Mouse (Mus musculus) intestine, embryonic 16.5 days (tissue): Measurements from ENCODE around the gene Acot4. TPM values are rescaled to one million over a fixed set of nuclear protein-coding genes. Genes with fewer than 3 reads are reported as not detected.
A peak's percentile ranks its signal among the peaks of the same experiment; 100 is the strongest.
"Not testable (repeated sequence)": the region's sequence is repeated elsewhere in the genome, so short reads cannot be mapped to it uniquely, and the experiment has no call there.

Source experiments
- ATAC-seq: fragments of 200-750 bp; cut with Nextera tagmentation; 2 replicates; pipeline ENCODE4 v1.8.0; 2017; ENCODE audit warnings: moderate TSS enrichment, moderate library complexity
- H3K27ac ChIP-seq: fragments of 300-500 bp; sonication (generic); 2 replicates; pipeline ENCODE4 v1.5.1; 2014; ENCODE audit warnings: mild to moderate bottlenecking, low read length
- H3K27me3 ChIP-seq: fragments of 300-500 bp; sonication (generic); replicated peaks from 2 replicates; pipeline ENCODE4 v1.6.1; 2014; ENCODE audit warnings: low read length, control low read depth, mixed read lengths; ENCODE audit not compliant: control insufficient read depth, insufficient read depth
- H3K36me3 ChIP-seq: fragments of 300-500 bp; sonication (generic); 2 replicates; pipeline ENCODE4 v1.6.1; 2014; ENCODE audit warnings: low read length, control low read depth; ENCODE audit not compliant: control insufficient read depth, insufficient read depth
- H3K4me1 ChIP-seq: fragments of 300-500 bp; sonication (generic); 2 replicates; pipeline ENCODE4 v1.6.1; 2014; ENCODE audit warnings: low read length, control low read depth, mixed read lengths; ENCODE audit not compliant: control insufficient read depth, insufficient read depth
- H3K4me2 ChIP-seq: fragments of 300-500 bp; sonication (generic); 2 replicates; pipeline ENCODE4 v1.6.1; 2014; ENCODE audit warnings: low read depth, low read length, control low read depth
- H3K4me3 ChIP-seq: fragments of 300-500 bp; sonication (generic); 2 replicates; pipeline ENCODE4 v1.5.1; 2014; ENCODE audit warnings: mild to moderate bottlenecking, low read length
- H3K9ac ChIP-seq: fragments of 300-500 bp; sonication (generic); 2 replicates; pipeline ENCODE4 v1.6.1; 2014; ENCODE audit warnings: low read depth, low read length
- H3K9me3 ChIP-seq: fragments of 300-500 bp; sonication (generic); 2 replicates; pipeline ENCODE4 v1.6.1; 2016; ENCODE audit warnings: low read length, control low read depth; ENCODE audit not compliant: control insufficient read depth
- WGBS: fragments of 180-500 bp; shearing (Covaris S2); extraction: QIAGEN DNeasy Blood & Tissue Kit; methylation state at CpG from one replicate; pipeline ENCODE4 v1.1.7; 2014; 5-methylcytosine and 5-hydroxymethylcytosine counted together
- polyA plus RNA-seq: library from polyadenylated mRNA; unstranded; fragments of >200 nt; fragmentation: Nextera tagmentation; extraction: Ambion mirVana; gene quantifications from 2 replicates; pipeline ENCODE4 v1.2.1, GENCODE M21; 2015

Acot4 gene
- polyA plus RNA-seq, 1 experiment from 2014 or later, result 12.9 TPM

DNA sequence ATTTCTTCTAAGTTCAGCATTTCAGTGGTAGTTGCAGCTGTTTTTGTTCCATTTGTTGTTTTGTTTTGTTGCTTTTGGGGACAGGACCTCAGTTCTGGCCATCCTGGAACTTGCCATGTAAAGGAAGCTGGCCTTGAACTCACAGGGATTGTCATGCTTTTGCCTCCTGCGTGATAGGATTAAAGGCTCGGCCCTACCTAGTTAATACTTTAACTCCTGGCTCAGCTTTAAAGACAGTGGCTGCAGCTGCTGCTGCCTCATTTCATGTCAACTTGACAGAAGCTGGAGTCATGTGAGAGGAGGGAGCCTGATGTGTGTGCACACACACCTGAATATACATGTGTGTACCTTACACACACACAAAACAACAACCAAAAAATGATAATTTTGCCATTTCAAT lies 5.9 kb downstream of the Acot4 start:
- no peak overlapping the region for H3K4me3 ChIP-seq
- no peak overlapping the region for H3K4me2 ChIP-seq
- 47% methylated on average over 2 of the region's 2 CpGs for WGBS
- no peaks in the 10 kb centered on the region for H3K4me1 ChIP-seq
- no peak overlapping the region for H3K9ac ChIP-seq
- H3K27ac ChIP-seq, result no peak overlapping the region
- no peak for ATAC-seq
- peaks cover 3% of the 10 kb centered on the region; the same call in 1 of the 2 replicates for H3K36me3 ChIP-seq
- H3K9me3 ChIP-seq, result no peaks in the 10 kb centered on the region; the same call in 1 of the 2 replicates
- no peaks in the 10 kb centered on the region for H3K27me3 ChIP-seq

DNA sequence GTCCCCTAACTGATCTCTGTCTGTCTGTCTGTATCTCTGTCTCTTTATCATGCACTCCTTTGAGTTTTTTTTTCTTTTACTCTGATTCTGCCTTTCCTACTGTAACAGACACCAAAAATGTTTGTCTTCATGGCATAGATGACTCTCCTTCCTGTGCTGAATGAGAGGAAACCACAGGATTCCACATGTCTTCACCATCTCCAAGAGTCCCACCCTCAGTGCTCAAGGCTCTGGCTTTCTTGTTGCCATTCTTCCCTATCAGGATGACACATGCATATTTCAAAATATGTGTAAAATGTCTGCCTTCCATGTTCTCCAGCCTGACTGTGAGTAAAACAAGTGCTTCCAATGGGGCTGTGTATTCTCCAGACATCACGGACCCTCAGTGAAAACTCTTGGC lies 8.7 kb downstream of the Acot4 start:
- Histone ChIP-seq H3K36me3 (no peaks in the 10 kb centered on the region), H3K4me3 (no peak overlapping the region), H3K27ac (no peak overlapping the region), H3K9ac (no peak overlapping the region), H3K9me3 (no peaks in the 10 kb centered on the region; the same call in 1 of the 2 replicates), H3K4me1 (no peaks in the 10 kb centered on the region), H3K27me3 (no peaks in the 10 kb centered on the region), H3K4me2 (no peak overlapping the region)
- 93% methylated on average over 1 of the region's 1 CpGs for WGBS
- ATAC-seq, result no peak

DNA sequence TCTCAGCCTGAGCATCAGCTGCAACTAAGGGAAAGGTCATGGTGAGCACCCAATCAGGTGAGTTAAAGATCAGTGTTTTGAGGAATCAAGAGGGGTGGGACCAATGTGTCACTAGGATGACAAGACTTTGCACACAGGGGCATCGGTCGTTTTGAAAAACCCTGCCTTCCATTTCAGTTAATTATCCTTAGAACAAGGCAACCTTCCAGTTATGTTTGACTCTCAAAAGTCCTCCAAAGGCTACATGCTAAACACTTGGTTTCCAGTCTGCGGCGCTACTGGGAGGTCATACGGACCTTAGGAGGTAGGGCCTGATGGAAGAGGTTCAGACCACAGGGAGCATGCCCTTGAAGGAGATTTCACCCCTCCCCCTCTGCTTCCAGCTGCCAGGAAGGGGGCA lies 12.6 kb downstream of the Acot4 start:
- H3K4me2 ChIP-seq, H3K27ac ChIP-seq, H3K4me1 ChIP-seq, H3K27me3 ChIP-seq, ATAC-seq, H3K9ac ChIP-seq, H3K9me3 ChIP-seq, H3K36me3 ChIP-seq, H3K4me3 ChIP-seq: not testable (repeated sequence)
- WGBS, result 86% methylated on average over 5 of the region's 5 CpGs

DNA sequence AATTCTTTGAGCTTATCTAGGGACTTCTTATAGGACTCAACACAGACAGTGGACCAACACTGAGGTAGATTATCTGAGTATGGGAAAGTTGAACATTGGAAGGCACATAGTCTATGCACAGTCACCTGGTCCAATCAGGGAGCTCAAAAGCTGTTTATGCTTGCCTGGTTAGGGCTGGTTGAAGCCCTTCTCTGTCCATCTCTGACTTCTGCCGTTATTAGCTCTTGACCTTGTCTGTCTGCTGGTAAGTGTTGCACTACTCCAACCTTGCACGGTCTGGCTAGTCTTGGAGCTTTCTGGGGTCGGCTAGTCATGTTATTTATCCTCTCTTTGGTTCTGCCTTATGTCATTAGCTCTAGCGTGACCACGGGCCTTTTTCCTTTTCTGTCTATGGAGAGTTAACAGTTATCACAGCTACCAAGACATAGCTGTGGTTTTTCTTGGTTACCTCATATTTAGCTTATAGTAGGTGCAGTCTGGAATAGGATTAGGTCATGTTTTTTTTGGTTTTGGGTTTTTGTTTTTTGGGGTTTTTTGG lies 13.8 kb downstream of the Acot4 start, which contains the start of gene Acot3:
Acot3 (plus strand) TSS at position 208 of the 538 bp plus-strand sequence.
- 0 out of 2 replicates have a peak within 1 kb of the TSS, but pooled peaks have one; percentile 88 for H3K4me2 ChIP-seq
- no peak within 1 kb of the TSS for H3K9ac ChIP-seq
- H3K4me1 ChIP-seq, result peaks cover 3% of the 10 kb centered on the region; the same call in 1 of the 2 replicates
- no peaks in the 10 kb centered on the region; the same call in 1 of the 2 replicates for H3K27me3 ChIP-seq
- no peaks in the 10 kb centered on the region for H3K36me3 ChIP-seq
- H3K4me3 ChIP-seq, result no peak within 1 kb of the TSS; the same call in 1 of the 2 replicates
- H3K9me3 ChIP-seq, result no peaks in the 10 kb centered on the region
- no peak within 1 kb of the TSS for H3K27ac ChIP-seq
- no peak for ATAC-seq
- 62% methylated on average over 5 of the region's 5 CpGs for WGBS

DNA sequence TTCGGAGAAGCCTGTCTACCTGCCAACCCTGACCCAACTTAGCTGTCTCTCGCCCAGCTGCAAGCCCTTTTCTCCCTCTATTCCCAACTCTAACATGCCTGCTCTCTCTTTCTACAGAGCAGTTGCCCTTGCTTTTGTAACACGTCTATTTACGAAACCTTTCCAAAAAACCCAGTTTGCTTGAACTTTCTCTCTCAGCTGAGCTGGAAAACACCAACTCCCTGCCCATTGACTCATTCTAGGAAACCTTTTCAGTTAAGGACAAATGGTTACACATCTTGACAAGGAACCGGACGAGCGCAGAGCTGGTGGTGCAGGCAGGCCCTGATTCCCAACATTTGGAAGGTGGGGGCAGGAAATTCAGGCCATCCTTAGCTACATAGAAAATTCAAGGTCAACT lies 14.4 kb downstream of the Acot4 start:
- no peak overlapping the region for H3K4me2 ChIP-seq
- H3K4me3 ChIP-seq, result no peak overlapping the region
- no peak overlapping the region for H3K27ac ChIP-seq
- 90% methylated on average over 7 of the region's 7 CpGs for WGBS
- no peaks in the 10 kb centered on the region; the same call in 1 of the 2 replicates for H3K27me3 ChIP-seq
- no peak overlapping the region for H3K9ac ChIP-seq
- H3K9me3 ChIP-seq, result no peaks in the 10 kb centered on the region
- peaks cover 3% of the 10 kb centered on the region; the same call in 1 of the 2 replicates for H3K4me1 ChIP-seq
- no peak for ATAC-seq
- H3K36me3 ChIP-seq, result no peaks in the 10 kb centered on the region

DNA sequence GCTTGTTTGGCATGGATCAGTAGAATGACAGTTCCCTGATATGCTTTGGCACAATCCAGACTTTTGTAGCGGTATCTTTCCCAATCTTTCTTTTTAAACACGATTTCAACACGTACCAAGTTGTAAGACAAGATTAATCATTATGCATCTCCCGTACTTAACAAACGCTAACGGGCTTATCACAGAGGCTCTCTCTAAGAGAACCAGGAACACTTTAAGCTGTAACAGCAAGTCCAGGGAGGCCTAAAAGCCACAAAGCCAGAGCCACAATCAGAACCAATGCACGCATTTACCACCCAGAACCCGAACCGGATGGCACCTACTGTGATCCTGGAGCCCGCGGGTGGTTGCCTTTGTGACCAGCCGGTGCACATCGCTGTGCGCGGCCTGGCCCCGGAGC lies 15.0 kb downstream of the Acot4 start:
- peak overlapping the region; percentile 69 for H3K9ac ChIP-seq
- peak; percentile 66 for ATAC-seq
- no peak overlapping the region; the same call in 1 of the 2 replicates for H3K27ac ChIP-seq

DNA sequence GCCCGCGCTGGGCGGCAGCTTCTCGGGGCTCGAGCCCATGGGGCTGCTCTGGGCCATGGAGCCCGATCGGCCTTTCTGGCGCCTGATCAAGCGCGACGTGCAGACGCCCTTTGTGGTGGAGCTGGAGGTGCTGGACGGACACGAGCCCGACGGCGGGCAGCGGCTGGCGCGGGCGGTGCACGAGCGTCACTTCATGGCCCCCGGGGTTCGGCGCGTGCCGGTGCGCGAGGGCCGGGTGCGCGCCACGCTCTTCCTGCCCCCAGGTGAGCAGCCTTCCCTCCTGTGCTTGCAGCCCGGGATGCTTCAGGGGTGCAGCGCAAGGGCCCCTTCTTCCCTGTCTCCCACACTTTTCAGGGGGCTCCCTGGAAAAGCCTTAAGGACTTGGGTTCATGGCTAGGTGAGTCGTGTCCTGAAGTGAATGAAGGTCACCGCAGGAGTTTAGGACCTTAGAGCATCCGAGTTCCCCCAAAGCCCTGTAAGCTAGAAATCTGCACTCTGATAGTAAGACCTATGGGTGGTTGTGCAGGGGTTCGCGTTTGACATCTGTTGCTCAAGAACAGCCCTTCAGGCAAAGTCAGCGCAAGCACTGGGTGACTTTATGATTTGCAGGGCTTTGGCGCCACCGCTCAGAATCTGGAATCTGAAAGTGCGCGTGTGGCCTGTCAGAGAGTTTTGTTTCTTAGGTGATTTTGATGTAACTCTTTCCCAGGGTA lies 15.7 kb downstream of the Acot4 start:
- peaks cover 3% of the 10 kb centered on the region; the same call in 1 of the 2 replicates for H3K4me1 ChIP-seq
- peak overlapping the region; percentile 69 for H3K9ac ChIP-seq
- no peaks in the 10 kb centered on the region for H3K9me3 ChIP-seq
- H3K27ac ChIP-seq, result no peak overlapping the region
- peak overlapping the region; percentile 88 for H3K4me2 ChIP-seq
- peak overlapping the region; percentile 52 for H3K4me3 ChIP-seq
- no peaks in the 10 kb centered on the region for H3K36me3 ChIP-seq
- WGBS, result 3% methylated on average over 38 of the region's 46 CpGs
- peak; percentile 72 for ATAC-seq
- H3K27me3 ChIP-seq, result no peaks in the 10 kb centered on the region; the same call in 1 of the 2 replicates

More for the DNA sequence above, 15.0 kb downstream of the Acot4 start:
- no peaks in the 10 kb centered on the region for H3K36me3 ChIP-seq
- H3K4me1 ChIP-seq, result peaks cover 3% of the 10 kb centered on the region; the same call in 1 of the 2 replicates
- peak overlapping the region; percentile 88 for H3K4me2 ChIP-seq
- H3K4me3 ChIP-seq, result peak overlapping the region; percentile 52
- 8% methylated on average over 16 of the region's 16 CpGs for WGBS
- H3K27me3 ChIP-seq, result no peaks in the 10 kb centered on the region; the same call in 1 of the 2 replicates
- H3K9me3 ChIP-seq, result no peaks in the 10 kb centered on the region

DNA sequence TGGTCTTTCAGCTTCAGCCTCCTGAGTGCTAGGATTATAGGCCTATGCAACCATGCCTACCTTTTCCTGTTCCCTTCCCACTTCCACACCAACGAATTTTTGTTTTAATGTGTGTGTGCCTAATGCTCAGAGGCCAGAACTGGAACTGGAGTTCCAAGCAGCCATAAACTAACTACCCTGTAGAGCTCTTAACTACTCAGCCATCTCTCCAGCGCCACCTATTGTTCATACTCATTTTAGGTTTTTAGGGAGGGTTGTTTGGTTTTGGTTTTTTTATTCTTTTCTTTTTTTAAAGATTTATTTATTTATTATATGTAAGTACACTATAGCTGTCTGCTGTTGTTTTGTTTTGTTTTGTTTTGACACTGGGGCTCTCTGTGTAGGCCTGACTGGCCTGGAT lies 22.8 kb downstream of the Acot4 start:
- no peak for ATAC-seq
- Histone ChIP-seq H3K4me3 (no peak overlapping the region), H3K9me3 (peaks cover 3% of the 10 kb centered on the region; the same call in 1 of the 2 replicates), H3K36me3 (no peaks in the 10 kb centered on the region), H3K27me3 (no peaks in the 10 kb centered on the region), H3K27ac (no peak overlapping the region), H3K4me1 (no peaks in the 10 kb centered on the region), H3K4me2 (no peak overlapping the region), H3K9ac (no peak overlapping the region)
- 32% methylated on average over 2 of the region's 2 CpGs for WGBS

DNA sequence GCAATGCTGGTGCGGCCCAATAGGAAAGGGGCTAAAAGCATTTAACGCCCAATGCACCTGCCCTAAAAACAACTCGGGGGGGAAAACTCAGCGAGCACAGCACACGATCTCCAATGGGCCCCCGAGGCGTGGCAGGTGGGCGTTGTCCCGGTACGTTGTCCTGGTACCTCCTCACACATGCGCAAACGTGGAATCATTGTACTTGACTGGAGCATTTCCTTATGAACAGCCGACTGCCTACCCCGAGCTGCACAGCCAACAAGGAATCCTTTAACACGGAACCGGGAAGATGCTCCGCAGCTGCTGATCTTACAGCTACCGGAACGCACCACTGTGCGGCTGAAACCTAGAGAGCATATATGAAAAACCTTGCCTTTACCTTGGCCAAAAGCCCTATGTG lies 24.2 kb downstream of the Acot4 start:
- Histone ChIP-seq H3K36me3 (no peaks in the 10 kb centered on the region), H3K9me3 (peaks cover 3% of the 10 kb centered on the region; the same call in 1 of the 2 replicates), H3K4me2 (no peak overlapping the region), H3K27ac (no peak overlapping the region), H3K4me3 (no peak overlapping the region), H3K27me3 (no peaks in the 10 kb centered on the region), H3K9ac (no peak overlapping the region), H3K4me1 (no peaks in the 10 kb centered on the region)
- no peak for ATAC-seq
- 91% methylated on average over 20 of the region's 20 CpGs for WGBS
